Mouse (Mus musculus): ENCODE results near the gene Olfr1313. TPM values are rescaled to one million over a fixed set of nuclear protein-coding genes. Genes with fewer than 3 reads are reported as not detected.
"Not testable (repeated sequence)": the region's sequence is repeated elsewhere in the genome, so short reads cannot be mapped to it uniquely, and the experiment has no call there.

Olfr1313 gene
- not detected in 2 replicates for polyA plus RNA-seq (2015; fragmentation: Nextera tagmentation; extraction: Ambion mirVana)

GRCm38 (mm10) chr2:112077743-112078142 lies at the start of gene Olfr1313:
Gene Olfr1313, minus strand, starts transcription at chr2:112077843.
- H3K4me2 ChIP-seq: no peak within 1 kb of the TSS
- no peaks in the 10 kb centered on the region for H3K4me1 ChIP-seq
- H3K27me3 ChIP-seq (replicated peaks): no peaks in the 10 kb centered on the region
- no peak within 1 kb of the TSS for H3K27ac ChIP-seq
- ATAC-seq (replicated peaks): no peak
- no peak within 1 kb of the TSS for H3K9ac ChIP-seq
- H3K4me3 ChIP-seq: no peak within 1 kb of the TSS
- H3K36me3 ChIP-seq (replicated peaks): no peaks in the 10 kb centered on the region
- H3K9me3 ChIP-seq: no peaks in the 10 kb centered on the region

GRCm38 (mm10) chr2:112115340-112115739 lies 37.7 kb upstream of the Olfr1313 start, which contains the start of gene Olfr1315-ps1:
Gene Olfr1315-ps1, minus strand, starts transcription at chr2:112115440.
- H3K4me3 ChIP-seq: no peak within 1 kb of the TSS
- 81% methylated on average over 1 of the region's 1 CpGs for WGBS
- no peak for ATAC-seq (replicated peaks)

GRCm38 (mm10) chr2:112096681-112097080 lies 19.0 kb upstream of the Olfr1313 start, which contains the start of gene Olfr1314:
Gene Olfr1314, minus strand, starts transcription at chr2:112096781.
- no peaks in the 10 kb centered on the region for H3K36me3 ChIP-seq (replicated peaks)
- H3K27ac ChIP-seq: no peak within 1 kb of the TSS
- no peaks in the 10 kb centered on the region for H3K27me3 ChIP-seq (replicated peaks)
- ATAC-seq (replicated peaks): no peak
- no peak within 1 kb of the TSS for H3K9ac ChIP-seq
- H3K4me2 ChIP-seq: no peak within 1 kb of the TSS
- no peak within 1 kb of the TSS for H3K4me3 ChIP-seq
- no peaks in the 10 kb centered on the region for H3K4me1 ChIP-seq
- H3K9me3 ChIP-seq: no peaks in the 10 kb centered on the region

More at GRCm38 (mm10) chr2:112115340-112115739, 37.7 kb upstream of the Olfr1313 start, which contains the start of gene Olfr1315-ps1:
- Histone ChIP-seq H3K9ac (no peak within 1 kb of the TSS), H3K9me3 (no peaks in the 10 kb centered on the region), H3K4me1 (no peaks in the 10 kb centered on the region), H3K27ac (no peak within 1 kb of the TSS), H3K36me3 (replicated peaks) (no peaks in the 10 kb centered on the region), H3K27me3 (replicated peaks) (no peaks in the 10 kb centered on the region), H3K4me2 (no peak within 1 kb of the TSS)

- ATAC-seq (replicated peaks): no peak
- H3K4me1 ChIP-seq: no peaks in the 10 kb centered on the region
- H3K27me3 ChIP-seq (replicated peaks): no peaks in the 10 kb centered on the region
- 31% methylated on average over 1 of the region's 1 CpGs for WGBS
- no peaks in the 10 kb centered on the region for H3K36me3 ChIP-seq (replicated peaks)
- no peaks in the 10 kb centered on the region for H3K9me3 ChIP-seq
- no peak within 1 kb of the TSS for H3K27ac ChIP-seq
- H3K9ac ChIP-seq: no peak within 1 kb of the TSS
- no peak within 1 kb of the TSS for H3K4me2 ChIP-seq
- H3K4me3 ChIP-seq: no peak within 1 kb of the TSS
These were observed 27.5 kb downstream of the Olfr1313 start, which contains the start of gene Olfr1312 for GRCm38 (mm10) chr2:112050138-112050537. Gene Olfr1312, minus strand, starts transcription at chr2:112050238.

GRCm38 (mm10) chr2:112026971-112027370 lies 50.7 kb downstream of the Olfr1313 start:
- not testable (repeated sequence) for H3K9ac ChIP-seq; H3K27ac ChIP-seq; H3K4me3 ChIP-seq; H3K36me3 ChIP-seq (replicated peaks); H3K4me1 ChIP-seq; H3K9me3 ChIP-seq; ATAC-seq (replicated peaks); H3K27me3 ChIP-seq (replicated peaks); H3K4me2 ChIP-seq
- 58% methylated on average over 6 of the region's 6 CpGs for WGBS

GRCm38 (mm10) chr2:112024312-112024711 lies 53.3 kb downstream of the Olfr1313 start, which contains the start of gene Olfr1311:
Gene Olfr1311, minus strand, starts transcription at chr2:112024412.
- WGBS: 95% methylated on average over 2 of the region's 2 CpGs
- H3K4me3 ChIP-seq: no peak within 1 kb of the TSS
- no peaks in the 10 kb centered on the region for H3K36me3 ChIP-seq (replicated peaks)
- no peaks in the 10 kb centered on the region for H3K4me1 ChIP-seq
- H3K9me3 ChIP-seq: no peaks in the 10 kb centered on the region
- no peak for ATAC-seq (replicated peaks)
- H3K27me3 ChIP-seq (replicated peaks): no peaks in the 10 kb centered on the region
- H3K4me2 ChIP-seq: no peak within 1 kb of the TSS
- H3K27ac ChIP-seq: no peak within 1 kb of the TSS
- H3K9ac ChIP-seq: no peak within 1 kb of the TSS

Other genes starting within 250 kb of the Olfr1313 start
- gene Olfr1305, start 200.7 kb downstream of the Olfr1313 start, polyA plus RNA-seq (2015; fragmentation: Nextera tagmentation; extraction: Ambion mirVana): not detected in 2 replicates
- not detected in 2 replicates for gene Olfr1306, start 161.6 kb downstream of the Olfr1313 start, polyA plus RNA-seq (2015; fragmentation: Nextera tagmentation; extraction: Ambion mirVana)
- gene Olfr1307, start 128.4 kb downstream of the Olfr1313 start, polyA plus RNA-seq (2015; fragmentation: Nextera tagmentation; extraction: Ambion mirVana): 0.01 TPM in 1 of 2 replicates, not detected in the other
- gene Olfr1308, start 112.9 kb downstream of the Olfr1313 start, polyA plus RNA-seq (2015; fragmentation: Nextera tagmentation; extraction: Ambion mirVana): not detected in 2 replicates
- not detected in 2 replicates for gene Olfr1309, start 87.6 kb downstream of the Olfr1313 start, polyA plus RNA-seq (2015; fragmentation: Nextera tagmentation; extraction: Ambion mirVana)
- not detected in 2 replicates for gene Olfr1310, start 65.1 kb downstream of the Olfr1313 start, polyA plus RNA-seq (2015; fragmentation: Nextera tagmentation; extraction: Ambion mirVana)
- not detected in 2 replicates for gene Olfr1311, start 53.4 kb downstream of the Olfr1313 start, polyA plus RNA-seq (2015; fragmentation: Nextera tagmentation; extraction: Ambion mirVana)
- not detected in 2 replicates for gene Olfr1312, start 27.6 kb downstream of the Olfr1313 start, polyA plus RNA-seq (2015; fragmentation: Nextera tagmentation; extraction: Ambion mirVana)
- gene Olfr1314, start 18.9 kb upstream of the Olfr1313 start, polyA plus RNA-seq (2015; fragmentation: Nextera tagmentation; extraction: Ambion mirVana): not detected in 2 replicates
- gene Olfr1315-ps1, start 37.6 kb upstream of the Olfr1313 start, polyA plus RNA-seq (2015; fragmentation: Nextera tagmentation; extraction: Ambion mirVana): not detected in 2 replicates
- not detected in 2 replicates for gene Olfr1316, start 57.1 kb upstream of the Olfr1313 start, polyA plus RNA-seq (2015; fragmentation: Nextera tagmentation; extraction: Ambion mirVana)
- gene Olfr1317, start 62.5 kb upstream of the Olfr1313 start, polyA plus RNA-seq (2015; fragmentation: Nextera tagmentation; extraction: Ambion mirVana): not detected in 2 replicates
- gene Olfr1318, start 76.4 kb upstream of the Olfr1313 start, polyA plus RNA-seq (2015; fragmentation: Nextera tagmentation; extraction: Ambion mirVana): not detected in 2 replicates
- gene Lpcat4, start 161.6 kb upstream of the Olfr1313 start, polyA plus RNA-seq (2015; fragmentation: Nextera tagmentation; extraction: Ambion mirVana): 21.9 and 26.0 TPM in 2 replicates
- gene Nutm1, start 181.4 kb upstream of the Olfr1313 start, polyA plus RNA-seq (2015; fragmentation: Nextera tagmentation; extraction: Ambion mirVana): not detected in 2 replicates
- 153 and 158 TPM in 2 replicates for gene Nop10, start 184.1 kb upstream of the Olfr1313 start, polyA plus RNA-seq (2015; fragmentation: Nextera tagmentation; extraction: Ambion mirVana)
- 19.4 and 21.2 TPM in 2 replicates for gene Slc12a6, start 188.0 kb upstream of the Olfr1313 start, polyA plus RNA-seq (2015; fragmentation: Nextera tagmentation; extraction: Ambion mirVana)
- gene Gm21985, start 188.5 kb upstream of the Olfr1313 start, polyA plus RNA-seq (2015; fragmentation: Nextera tagmentation; extraction: Ambion mirVana): not detected in 2 replicates

Data from midbrain, embryonic 15.5 days (tissue).